Mouse (Mus musculus): ENCODE measurements around the gene Megf11. TPM values are rescaled to one million over a fixed set of nuclear protein-coding genes. Genes with fewer than 3 reads are reported as not detected.

Megf11 gene
- polyA plus RNA-seq, 1 experiment, result 0.06 TPM

GRCm38 (mm10) chr9:64389576-64390292 is 4.3 kb downstream of the Megf11 start:
- no peak overlapping the region for H3ac ChIP-seq (ENCODE audit: control insufficient read depth, insufficient read length)
- H3K27me3 ChIP-seq (ENCODE audit: control insufficient read depth, insufficient read depth, insufficient read length), result peaks cover 55% of the 10 kb centered on the region
- H3K4me2 ChIP-seq (ENCODE audit: low read depth), result no peak overlapping the region
- H3K4me3 ChIP-seq, result no peak overlapping the region
- TF ChIP-seq POLR2A (IDR thresholded peaks at IDR 0.05; ENCODE audit: insufficient read length, low read depth), result no peak
- no peak for TF ChIP-seq MAX (IDR thresholded peaks at IDR 0.05; ENCODE audit: low read depth)
- no peak for TF ChIP-seq E2F4 (IDR thresholded peaks at IDR 0.05; ENCODE audit: insufficient read depth)
- TF ChIP-seq MYOD1 (IDR thresholded peaks at IDR 0.05; ENCODE audit: control insufficient read depth in 1 of 3, insufficient read length in 2 of 3, low read depth in 2 of 3), result no peak
- TF ChIP-seq POLR2AphosphoS2 (IDR thresholded peaks at IDR 0.05; ENCODE audit: insufficient read length, low read depth), result no peak
- no peak for TF ChIP-seq REST (IDR thresholded peaks at IDR 0.05; ENCODE audit: insufficient read depth, insufficient read length)
- no peak for TF ChIP-seq CEBPB (IDR thresholded peaks at IDR 0.05; ENCODE audit: insufficient read depth, poor library complexity, severe bottlenecking)
- no peak for TF ChIP-seq SRF (IDR thresholded peaks at IDR 0.05; ENCODE audit: control insufficient read depth, insufficient read length, low read depth)
- no peak for TF ChIP-seq TCF3 (IDR thresholded peaks at IDR 0.05; ENCODE audit: insufficient read length, low read depth)
- no peak for TF ChIP-seq USF1 (IDR thresholded peaks at IDR 0.05; ENCODE audit: low read depth)
- no peak for TF ChIP-seq TCF12 (IDR thresholded peaks at IDR 0.05; ENCODE audit: insufficient read depth, poor library complexity, severe bottlenecking)
- no peak for TF ChIP-seq MYOG (IDR thresholded peaks at IDR 0.05; ENCODE audit: control insufficient read depth in 1 of 3, insufficient read depth in 1 of 3, insufficient read length in 2 of 3, low read depth in 2 of 3)
- no peaks in the 10 kb centered on the region for H3K79me2 ChIP-seq (ENCODE audit: control insufficient read depth, insufficient read depth)
- H3K36me3 ChIP-seq (ENCODE audit: control insufficient read depth, insufficient read depth), result no peaks in the 10 kb centered on the region

- Histone ChIP-seq H3K27me3 (ENCODE audit: control insufficient read depth, insufficient read depth, insufficient read length) (peaks cover 21% of the 10 kb centered on the region), H3K36me3 (ENCODE audit: control insufficient read depth, insufficient read depth) (no peaks in the 10 kb centered on the region), H3K79me2 (ENCODE audit: control insufficient read depth, insufficient read depth) (no peaks in the 10 kb centered on the region), H3K4me3 (no peak overlapping the region), H3ac (ENCODE audit: control insufficient read depth, insufficient read length) (no peak overlapping the region), H3K4me2 (ENCODE audit: low read depth) (no peak overlapping the region)
- TF ChIP-seq TCF3 (IDR thresholded peaks at IDR 0.05; ENCODE audit: insufficient read length, low read depth) (no peak), TCF12 (IDR thresholded peaks at IDR 0.05; ENCODE audit: insufficient read depth, poor library complexity, severe bottlenecking) (no peak), REST (IDR thresholded peaks at IDR 0.05; ENCODE audit: insufficient read depth, insufficient read length) (no peak), SRF (IDR thresholded peaks at IDR 0.05; ENCODE audit: control insufficient read depth, insufficient read length, low read depth) (no peak), USF1 (IDR thresholded peaks at IDR 0.05; ENCODE audit: low read depth) (no peak), MYOD1 (IDR thresholded peaks at IDR 0.05; ENCODE audit: control insufficient read depth in 1 of 3, insufficient read length in 2 of 3, low read depth in 2 of 3) (no peak), POLR2AphosphoS2 (IDR thresholded peaks at IDR 0.05; ENCODE audit: insufficient read length, low read depth) (no peak), MAX (IDR thresholded peaks at IDR 0.05; ENCODE audit: low read depth) (no peak), E2F4 (IDR thresholded peaks at IDR 0.05; ENCODE audit: insufficient read depth) (no peak), POLR2A (IDR thresholded peaks at IDR 0.05; ENCODE audit: insufficient read length, low read depth) (no peak), MYOG (IDR thresholded peaks at IDR 0.05; ENCODE audit: control insufficient read depth in 1 of 3, insufficient read depth in 1 of 3, insufficient read length in 2 of 3, low read depth in 2 of 3) (no peak)
Observed at GRCm38 (mm10) chr9:64393914-64394596, 8.6 kb downstream of the Megf11 start.

GRCm38 (mm10) chr9:64395238-64395920 is 10.0 kb downstream of the Megf11 start:
- no peak overlapping the region for H3ac ChIP-seq (ENCODE audit: control insufficient read depth, insufficient read length)

GRCm38 (mm10) chr9:64397108-64397507 is 11.7 kb downstream of the Megf11 start:
- H3K4me3 ChIP-seq, result no peak overlapping the region
- no peaks in the 10 kb centered on the region for H3K79me2 ChIP-seq (ENCODE audit: control insufficient read depth, insufficient read depth)
- TF ChIP-seq TCF3 (IDR thresholded peaks at IDR 0.05; ENCODE audit: insufficient read length, low read depth), result no peak
- TF ChIP-seq CEBPB (IDR thresholded peaks at IDR 0.05; ENCODE audit: insufficient read depth, poor library complexity, severe bottlenecking), result no peak
- TF ChIP-seq MYOG (IDR thresholded peaks at IDR 0.05; ENCODE audit: control insufficient read depth in 1 of 3, insufficient read depth in 1 of 3, insufficient read length in 2 of 3, low read depth in 2 of 3), result no peak
- no peak for TF ChIP-seq SRF (IDR thresholded peaks at IDR 0.05; ENCODE audit: control insufficient read depth, insufficient read length, low read depth)
- TF ChIP-seq POLR2AphosphoS2 (IDR thresholded peaks at IDR 0.05; ENCODE audit: insufficient read length, low read depth), result no peak
- no peak for TF ChIP-seq TCF12 (IDR thresholded peaks at IDR 0.05; ENCODE audit: insufficient read depth, poor library complexity, severe bottlenecking)
- TF ChIP-seq MYOD1 (IDR thresholded peaks at IDR 0.05; ENCODE audit: control insufficient read depth in 1 of 3, insufficient read length in 2 of 3, low read depth in 2 of 3), result no peak
- TF ChIP-seq POLR2A (IDR thresholded peaks at IDR 0.05; ENCODE audit: insufficient read length, low read depth), result no peak
- TF ChIP-seq USF1 (IDR thresholded peaks at IDR 0.05; ENCODE audit: low read depth), result no peak
- TF ChIP-seq MAX (IDR thresholded peaks at IDR 0.05; ENCODE audit: low read depth), result no peak
- no peak for TF ChIP-seq E2F4 (IDR thresholded peaks at IDR 0.05; ENCODE audit: insufficient read depth)
- no peak for TF ChIP-seq REST (IDR thresholded peaks at IDR 0.05; ENCODE audit: insufficient read depth, insufficient read length)
- H3K4me2 ChIP-seq (ENCODE audit: low read depth), result no peak overlapping the region
- H3K36me3 ChIP-seq (ENCODE audit: control insufficient read depth, insufficient read depth), result no peaks in the 10 kb centered on the region
- peaks cover 36% of the 10 kb centered on the region for H3K27me3 ChIP-seq (ENCODE audit: control insufficient read depth, insufficient read depth, insufficient read length)
- H3ac ChIP-seq (ENCODE audit: control insufficient read depth, insufficient read length), result no peak overlapping the region

More at GRCm38 (mm10) chr9:64395238-64395920, 10.0 kb downstream of the Megf11 start:
- Histone ChIP-seq H3K4me3 (no peak overlapping the region), H3K79me2 (ENCODE audit: control insufficient read depth, insufficient read depth) (no peaks in the 10 kb centered on the region), H3K4me2 (ENCODE audit: low read depth) (no peak overlapping the region), H3K36me3 (ENCODE audit: control insufficient read depth, insufficient read depth) (no peaks in the 10 kb centered on the region), H3K27me3 (ENCODE audit: control insufficient read depth, insufficient read depth, insufficient read length) (peaks cover 20% of the 10 kb centered on the region)
- TF ChIP-seq SRF (IDR thresholded peaks at IDR 0.05; ENCODE audit: control insufficient read depth, insufficient read length, low read depth) (no peak), TCF12 (IDR thresholded peaks at IDR 0.05; ENCODE audit: insufficient read depth, poor library complexity, severe bottlenecking) (no peak), USF1 (IDR thresholded peaks at IDR 0.05; ENCODE audit: low read depth) (no peak), MAX (IDR thresholded peaks at IDR 0.05; ENCODE audit: low read depth) (no peak), POLR2A (IDR thresholded peaks at IDR 0.05; ENCODE audit: insufficient read length, low read depth) (no peak), POLR2AphosphoS2 (IDR thresholded peaks at IDR 0.05; ENCODE audit: insufficient read length, low read depth) (no peak), REST (IDR thresholded peaks at IDR 0.05; ENCODE audit: insufficient read depth, insufficient read length) (no peak), TCF3 (IDR thresholded peaks at IDR 0.05; ENCODE audit: insufficient read length, low read depth) (no peak), E2F4 (IDR thresholded peaks at IDR 0.05; ENCODE audit: insufficient read depth) (no peak), MYOD1 (IDR thresholded peaks at IDR 0.05; ENCODE audit: control insufficient read depth in 1 of 3, insufficient read length in 2 of 3, low read depth in 2 of 3) (no peak), CEBPB (IDR thresholded peaks at IDR 0.05; ENCODE audit: insufficient read depth, poor library complexity, severe bottlenecking) (no peak), MYOG (IDR thresholded peaks at IDR 0.05; ENCODE audit: control insufficient read depth in 1 of 3, insufficient read depth in 1 of 3, insufficient read length in 2 of 3, low read depth in 2 of 3) (no peak)

All from myocyte (in vitro differentiated cells).